Mouse (Mus musculus): ENCODE data around the gene Cdk4. TPM values are rescaled to one million over a fixed set of nuclear protein-coding genes. Genes with fewer than 3 reads are reported as not detected.

Cdk4 gene
- polyA plus RNA-seq, 1 experiment from 2014 or later, result 3,066 TPM

- Histone ChIP-seq H3K27ac (peak overlapping the region; percentile 76), H3K27me3 (ENCODE audit: poor library complexity, severe bottlenecking) (peaks cover 98% of the 10 kb centered on the region)
Observed at GRCm38 (mm10) chr10:127079665-127080391, 16.5 kb downstream of the Cdk4 start.

GRCm38 (mm10) chr10:127080901-127081780, 17.8 kb downstream of the Cdk4 start:
- H3K9me3 ChIP-seq, result 0 out of 2 replicates have a peak, but pooled peaks cover 3% of the 10 kb centered on the region
- WGBS, result 2% methylated on average over 48 of the region's 48 CpGs
- H3K27ac ChIP-seq, result no peak overlapping the region
- peaks cover 93% of the 10 kb centered on the region for H3K27me3 ChIP-seq (ENCODE audit: poor library complexity, severe bottlenecking)
- H3K4me1 ChIP-seq, result peaks cover 53% of the 10 kb centered on the region
- H3K4me3 ChIP-seq, result peak overlapping the region; percentile 68
- DNase-seq (ENCODE audit: extremely low spot score, low spot score), result peak; percentile 27
- H3K36me3 ChIP-seq (replicated peaks), result no peaks in the 10 kb centered on the region

More at GRCm38 (mm10) chr10:127079665-127080391, 16.5 kb downstream of the Cdk4 start:
- no peaks in the 10 kb centered on the region for H3K36me3 ChIP-seq (replicated peaks)
- peak overlapping the region; percentile 68 for H3K4me3 ChIP-seq
- 0 out of 2 replicates have a peak, but pooled peaks cover 3% of the 10 kb centered on the region for H3K9me3 ChIP-seq
- H3K4me1 ChIP-seq, result peaks cover 59% of the 10 kb centered on the region
- DNase-seq (ENCODE audit: extremely low spot score, low spot score), result peak; percentile 41
- WGBS, result 1% methylated on average over 61 of the region's 70 CpGs

GRCm38 (mm10) chr10:127081996-127082620, 18.8 kb downstream of the Cdk4 start:
- WGBS, result 32% methylated on average over 8 of the region's 8 CpGs
- H3K27ac ChIP-seq, result no peak overlapping the region
- H3K4me3 ChIP-seq, result peak overlapping the region; percentile 68; the same call in 1 of the 2 replicates
- peaks cover 50% of the 10 kb centered on the region for H3K4me1 ChIP-seq
- peak; percentile 49 for DNase-seq (ENCODE audit: extremely low spot score, low spot score)
- H3K9me3 ChIP-seq, result 0 out of 2 replicates have a peak, but pooled peaks cover 3% of the 10 kb centered on the region
- peaks cover 86% of the 10 kb centered on the region for H3K27me3 ChIP-seq (ENCODE audit: poor library complexity, severe bottlenecking)
- H3K36me3 ChIP-seq (replicated peaks), result no peaks in the 10 kb centered on the region

GRCm38 (mm10) chr10:127083292-127083914, 20.1 kb downstream of the Cdk4 start:
- WGBS, result 28% methylated on average over 8 of the region's 8 CpGs
- peaks cover 86% of the 10 kb centered on the region for H3K27me3 ChIP-seq (ENCODE audit: poor library complexity, severe bottlenecking)
- no peak overlapping the region for H3K27ac ChIP-seq
- DNase-seq (ENCODE audit: extremely low spot score, low spot score), result no peak
- no peaks in the 10 kb centered on the region for H3K36me3 ChIP-seq (replicated peaks)
- H3K4me1 ChIP-seq, result peaks cover 39% of the 10 kb centered on the region
- no peak overlapping the region for H3K4me3 ChIP-seq
- H3K9me3 ChIP-seq, result 0 out of 2 replicates have a peak, but pooled peaks cover 3% of the 10 kb centered on the region

- no peak for DNase-seq (ENCODE audit: extremely low spot score, low spot score)
- H3K27me3 ChIP-seq (ENCODE audit: poor library complexity, severe bottlenecking), result peaks cover 86% of the 10 kb centered on the region
- H3K9me3 ChIP-seq, result 0 out of 2 replicates have a peak, but pooled peaks cover 3% of the 10 kb centered on the region
- H3K36me3 ChIP-seq (replicated peaks), result no peaks in the 10 kb centered on the region
- no peak overlapping the region for H3K27ac ChIP-seq
- H3K4me3 ChIP-seq, result no peak overlapping the region
- peaks cover 34% of the 10 kb centered on the region for H3K4me1 ChIP-seq
- WGBS, result 64% methylated on average over 5 of the region's 5 CpGs
Observed at GRCm38 (mm10) chr10:127083915-127084306, 20.6 kb downstream of the Cdk4 start.

GRCm38 (mm10) chr10:127085052-127085451, 21.7 kb downstream of the Cdk4 start:
- no peak for DNase-seq (ENCODE audit: extremely low spot score, low spot score)
- H3K27ac ChIP-seq, result no peak overlapping the region
- H3K27me3 ChIP-seq (ENCODE audit: poor library complexity, severe bottlenecking), result peaks cover 86% of the 10 kb centered on the region
- no peak overlapping the region for H3K4me3 ChIP-seq
- 84% methylated on average over 9 of the region's 9 CpGs for WGBS
- H3K9me3 ChIP-seq, result 0 out of 2 replicates have a peak, but pooled peaks cover 2% of the 10 kb centered on the region
- no peaks in the 10 kb centered on the region for H3K36me3 ChIP-seq (replicated peaks)
- peaks cover 25% of the 10 kb centered on the region for H3K4me1 ChIP-seq

- DNase-seq (ENCODE audit: extremely low spot score, low spot score), result no peak
- H3K27ac ChIP-seq, result no peak overlapping the region
- no peaks in the 10 kb centered on the region for H3K9me3 ChIP-seq
- no peak overlapping the region for H3K4me3 ChIP-seq
- H3K36me3 ChIP-seq (replicated peaks), result no peaks in the 10 kb centered on the region
- peaks cover 86% of the 10 kb centered on the region for H3K27me3 ChIP-seq (ENCODE audit: poor library complexity, severe bottlenecking)
- H3K4me1 ChIP-seq, result peaks cover 25% of the 10 kb centered on the region
- WGBS, result 80% methylated on average over 6 of the region's 6 CpGs
Observed at GRCm38 (mm10) chr10:127085633-127086032, 22.3 kb downstream of the Cdk4 start.

- Histone ChIP-seq H3K27ac (no peak overlapping the region), H3K27me3 (ENCODE audit: poor library complexity, severe bottlenecking) (peaks cover 77% of the 10 kb centered on the region), H3K36me3 (replicated peaks) (peaks cover 14% of the 10 kb centered on the region), H3K4me3 (peak overlapping the region; percentile 43), H3K4me1 (peaks cover 25% of the 10 kb centered on the region), H3K9me3 (no peaks in the 10 kb centered on the region)
- WGBS, result 8% methylated on average over 57 of the region's 57 CpGs
- DNase-seq (ENCODE audit: extremely low spot score, low spot score), result no peak
Observed at GRCm38 (mm10) chr10:127090560-127091411, 27.5 kb downstream of the Cdk4 start.

- peaks cover 24% of the 10 kb centered on the region for H3K36me3 ChIP-seq (replicated peaks)
- H3K27me3 ChIP-seq (ENCODE audit: poor library complexity, severe bottlenecking), result peaks cover 77% of the 10 kb centered on the region
- peak overlapping the region; percentile 43 for H3K4me3 ChIP-seq
- WGBS, result 5% methylated on average over 51 of the region's 51 CpGs
- H3K9me3 ChIP-seq, result no peaks in the 10 kb centered on the region
- no peak overlapping the region for H3K27ac ChIP-seq
- peaks cover 25% of the 10 kb centered on the region for H3K4me1 ChIP-seq
- DNase-seq (ENCODE audit: extremely low spot score, low spot score), result no peak
Observed at GRCm38 (mm10) chr10:127091507-127092396, 28.4 kb downstream of the Cdk4 start.

GRCm38 (mm10) chr10:127092742-127093141, 29.4 kb downstream of the Cdk4 start:
- Histone ChIP-seq H3K27me3 (ENCODE audit: poor library complexity, severe bottlenecking) (peaks cover 68% of the 10 kb centered on the region), H3K4me1 (peaks cover 25% of the 10 kb centered on the region), H3K9me3 (no peaks in the 10 kb centered on the region), H3K27ac (no peak overlapping the region), H3K36me3 (replicated peaks) (peaks cover 34% of the 10 kb centered on the region), H3K4me3 (no peak overlapping the region)
- no peak for DNase-seq (ENCODE audit: extremely low spot score, low spot score)
- WGBS, result 47% methylated on average over 4 of the region's 4 CpGs

- H3K4me1 ChIP-seq, result peaks cover 25% of the 10 kb centered on the region
- no peak overlapping the region for H3K4me3 ChIP-seq
- H3K27me3 ChIP-seq (ENCODE audit: poor library complexity, severe bottlenecking), result peaks cover 51% of the 10 kb centered on the region
- DNase-seq (ENCODE audit: extremely low spot score, low spot score), result no peak
- WGBS, result 68% methylated on average over 7 of the region's 7 CpGs
- peaks cover 51% of the 10 kb centered on the region for H3K36me3 ChIP-seq (replicated peaks)
- H3K9me3 ChIP-seq, result no peaks in the 10 kb centered on the region
- no peak overlapping the region for H3K27ac ChIP-seq
Observed at GRCm38 (mm10) chr10:127094382-127094802, 31.1 kb downstream of the Cdk4 start.

Measured in forebrain, embryonic 10.5 days (tissue).